Mouse (Mus musculus): ENCODE measurements around the gene 9330161L09Rik.
A peak's percentile ranks its signal among the peaks of the same experiment; 100 is the strongest.
"Not testable (repeated sequence)": the region's sequence is repeated elsewhere in the genome, so short reads cannot be mapped to it uniquely, and the experiment has no call there.

Gene 9330161L09Rik

GRCm38 (mm10) chr12:103407720-103408119 lies at the start of gene 9330161L09Rik:
TSS of gene 9330161L09Rik (minus strand) at chr12:103407820.
- no peak for DNase-seq

GRCm38 (mm10) chr12:103457140-103457539 lies 49.5 kb upstream of the 9330161L09Rik start, which contains the start of gene Ifi27l2b:
TSS of gene Ifi27l2b (minus strand) at chr12:103457223.
- DNase-seq: no peak

GRCm38 (mm10) chr12:103456727-103457126 lies 49.1 kb upstream of the 9330161L09Rik start:
- not testable (repeated sequence) for DNase-seq

GRCm38 (mm10) chr12:103453361-103453760 lies 45.7 kb upstream of the 9330161L09Rik start:
- DNase-seq: no peak

GRCm38 (mm10) chr12:103445060-103445459 lies 37.4 kb upstream of the 9330161L09Rik start:
- DNase-seq: no peak

- not testable (repeated sequence) for DNase-seq
Measured at GRCm38 (mm10) chr12:103444261-103444660, 36.6 kb upstream of the 9330161L09Rik start.

- peak; percentile 37 for DNase-seq
Measured at GRCm38 (mm10) chr12:103443524-103443923, 35.9 kb upstream of the 9330161L09Rik start, which contains the start of gene Ifi27l2a. TSS of gene Ifi27l2a (minus strand) at chr12:103443680.

GRCm38 (mm10) chr12:103437601-103438000 lies 30.0 kb upstream of the 9330161L09Rik start:
- no peak for DNase-seq

GRCm38 (mm10) chr12:103434861-103435260 lies 27.2 kb upstream of the 9330161L09Rik start:
- DNase-seq: no peak

GRCm38 (mm10) chr12:103433986-103434731 lies 26.5 kb upstream of the 9330161L09Rik start, which contains the start of gene Ifi27:
TSS of gene Ifi27 (plus strand) at chr12:103434211.
- DNase-seq: peak; percentile 70

GRCm38 (mm10) chr12:103433430-103433829 lies 25.8 kb upstream of the 9330161L09Rik start:
- DNase-seq: no peak

GRCm38 (mm10) chr12:103426710-103427109 lies 19.1 kb upstream of the 9330161L09Rik start:
- DNase-seq: peak; percentile 30

GRCm38 (mm10) chr12:103425729-103426470 lies 18.3 kb upstream of the 9330161L09Rik start, which contains the start of gene Ddx24:
TSS of gene Ddx24 (minus strand) at chr12:103425830.
- peak; percentile 98 for DNase-seq

- no peak for DNase-seq
Measured at GRCm38 (mm10) chr12:103425016-103425728, 17.6 kb upstream of the 9330161L09Rik start.

GRCm38 (mm10) chr12:103408144-103408543 lies 524 bp upstream of the 9330161L09Rik start:
- DNase-seq: no peak

GRCm38 (mm10) chr12:103404131-103404530 lies 3.5 kb downstream of the 9330161L09Rik start:
- no peak for DNase-seq

- no peak for DNase-seq
Measured at GRCm38 (mm10) chr12:103396751-103397150, 10.9 kb downstream of the 9330161L09Rik start.

GRCm38 (mm10) chr12:103395486-103396275 lies 11.9 kb downstream of the 9330161L09Rik start:
- DNase-seq: no peak

GRCm38 (mm10) chr12:103393528-103393927 lies 14.1 kb downstream of the 9330161L09Rik start:
- DNase-seq: no peak

- no peak for DNase-seq
Measured at GRCm38 (mm10) chr12:103391098-103391497, 16.5 kb downstream of the 9330161L09Rik start.

GRCm38 (mm10) chr12:103389982-103390381 lies 17.6 kb downstream of the 9330161L09Rik start:
- no peak for DNase-seq

GRCm38 (mm10) chr12:103389348-103389727 lies 18.3 kb downstream of the 9330161L09Rik start:
- DNase-seq: no peak
